Mouse (Mus musculus): ENCODE data around the gene Adprh. TPM values are rescaled to one million over a fixed set of nuclear protein-coding genes. Genes with fewer than 3 reads are reported as not detected.

The Adprh gene
- total RNA-seq, 2 experiments from 2014 or later: 61.6 to 63.2 TPM

DNA sequence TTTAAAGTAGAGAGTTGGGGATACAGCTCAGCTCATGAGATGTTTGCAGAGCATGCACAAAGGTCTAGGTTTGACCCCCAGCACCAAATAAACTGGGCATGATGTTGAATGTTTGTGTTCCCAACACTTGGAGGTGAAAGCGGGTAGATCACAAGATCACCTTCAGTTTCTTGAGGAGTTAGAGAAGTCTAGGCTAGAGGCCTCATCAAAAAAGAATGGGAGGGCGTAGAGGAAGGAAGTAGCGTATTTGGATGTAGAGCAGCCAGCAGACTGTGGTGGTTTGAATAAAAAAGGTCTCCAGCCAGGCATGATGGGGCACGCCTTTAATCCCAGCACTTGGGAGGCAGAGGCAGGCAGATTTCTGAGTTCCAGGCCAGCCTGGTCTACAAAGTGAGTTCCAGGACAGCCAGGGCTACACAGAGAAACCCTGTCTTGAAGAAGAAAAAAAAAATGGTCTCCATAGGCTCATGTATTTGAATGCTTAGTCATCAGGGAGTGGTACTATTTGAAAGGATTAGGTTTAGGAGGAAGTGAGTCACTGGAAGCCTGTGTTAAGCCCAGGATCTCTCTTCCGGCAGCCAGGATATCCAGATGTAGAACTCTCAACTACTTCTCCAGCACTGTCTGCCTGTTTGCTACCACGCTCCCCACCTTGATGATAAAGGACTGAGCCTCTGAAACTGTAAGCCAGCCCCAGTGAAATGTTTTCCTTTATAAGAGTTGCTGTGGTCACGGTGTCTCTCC, 8.6 kb downstream of the Adprh start:
- DNase-seq (ENCODE audit: low spot score in 2 of 2): no peak

DNA sequence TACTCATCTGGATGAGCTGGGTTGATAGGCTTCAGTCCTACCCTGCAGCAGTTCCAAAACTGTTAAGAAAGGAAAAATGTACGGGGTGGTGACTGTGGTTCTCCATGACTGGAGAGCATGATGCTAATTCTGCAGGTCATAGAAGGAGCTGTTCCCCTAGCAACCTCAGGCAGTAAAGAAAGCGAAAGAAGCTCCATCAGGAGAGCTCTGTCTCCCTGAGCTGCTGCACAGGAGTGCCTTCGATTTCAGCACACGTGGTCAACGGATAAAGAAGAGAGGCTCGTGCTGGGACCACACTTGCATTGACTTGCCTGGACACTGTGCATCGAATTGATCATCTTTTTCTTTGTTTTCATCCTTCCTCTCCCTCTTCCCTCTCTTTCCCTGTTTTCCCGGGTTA, 10.3 kb downstream of the Adprh start:
- DNase-seq (ENCODE audit: low spot score in 2 of 2): no peak

DNA sequence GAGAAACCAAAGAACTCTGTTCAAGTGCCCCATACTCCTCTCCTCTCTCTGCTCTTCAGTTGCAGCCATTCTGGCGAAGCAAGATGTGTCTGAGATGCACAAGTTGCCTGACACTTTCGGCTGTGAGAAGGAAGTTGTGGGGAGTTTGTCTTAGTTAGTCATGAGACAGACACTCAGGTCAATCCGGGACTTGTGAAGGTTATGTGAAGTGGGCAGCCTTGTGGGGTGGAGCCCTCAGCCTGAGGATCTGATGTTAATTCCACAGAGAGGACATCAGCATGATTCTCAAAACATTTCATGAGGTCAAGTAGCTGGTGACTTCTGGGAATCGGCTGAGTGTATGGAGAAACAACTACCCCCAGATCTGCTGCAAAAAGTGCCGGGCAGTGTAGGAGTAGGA, 10.9 kb downstream of the Adprh start:
- DNase-seq (ENCODE audit: low spot score in 2 of 2): no peak

DNA sequence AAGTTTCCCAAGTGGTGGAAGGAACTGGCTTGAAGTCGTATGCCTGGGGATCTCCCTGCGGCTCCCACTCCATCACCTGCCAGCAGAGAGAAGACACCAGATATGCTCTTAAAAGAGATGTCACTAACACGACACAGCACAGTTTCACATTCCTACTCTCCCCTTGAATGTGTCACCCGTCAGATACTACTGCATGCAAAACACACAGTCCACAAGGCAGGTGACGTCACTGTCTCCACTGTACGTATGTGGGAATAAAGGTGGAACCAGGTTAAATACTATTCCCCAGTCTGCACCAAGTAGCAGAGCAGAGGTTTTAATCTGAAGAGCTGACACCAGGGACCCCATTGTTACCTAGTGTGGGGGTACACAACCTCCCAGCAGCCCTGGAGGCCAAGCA, 12.1 kb downstream of the Adprh start:
- no peak for DNase-seq (ENCODE audit: low spot score in 2 of 2)

DNA sequence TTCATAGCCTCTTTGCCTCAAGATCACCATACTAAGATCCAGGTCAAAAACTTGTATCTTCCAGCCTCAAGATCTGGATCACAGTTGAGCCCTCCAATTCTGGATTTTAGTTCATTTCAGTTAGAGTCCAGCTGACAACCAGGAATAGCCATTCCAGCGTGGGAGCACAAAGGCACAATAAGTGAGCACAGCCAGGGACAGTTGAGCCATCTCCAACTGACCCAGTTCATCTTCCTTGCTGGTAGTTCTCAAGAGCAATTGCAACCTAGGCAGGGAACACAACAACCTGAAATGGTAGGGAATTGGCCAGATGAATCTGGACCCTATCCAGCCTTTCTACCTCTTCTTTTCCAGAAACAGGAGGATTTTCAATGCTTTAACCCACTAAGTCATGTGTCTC, 13.3 kb downstream of the Adprh start:
- DNase-seq (ENCODE audit: low spot score in 2 of 2): peak in 1 of 2 experiments; percentile 34

DNA sequence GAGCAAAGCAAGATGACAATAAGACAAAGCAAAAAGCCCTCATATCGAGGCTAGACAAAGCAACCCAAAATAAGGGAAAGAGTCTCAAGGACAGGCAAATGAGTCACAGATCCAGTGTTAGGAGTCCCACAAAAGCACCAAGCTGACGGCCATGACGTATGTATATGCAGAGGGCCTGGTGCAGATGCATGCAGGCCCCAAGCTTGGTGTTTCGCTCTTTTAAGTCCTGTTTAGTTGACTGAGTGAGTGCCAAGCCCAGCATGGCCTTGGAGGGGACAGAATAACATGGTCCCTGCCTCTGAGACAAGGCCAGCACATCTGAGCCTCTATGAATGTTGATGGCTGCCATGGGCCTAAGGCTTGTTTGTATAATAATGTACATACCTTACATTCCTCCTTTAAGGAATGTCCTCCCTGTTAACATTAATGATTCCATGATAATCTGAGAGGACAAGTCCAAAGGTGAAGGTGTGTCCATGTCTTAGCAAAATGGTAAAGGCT, 18.2 kb downstream of the Adprh start:
- DNase-seq (ENCODE audit: low spot score in 2 of 2): no peak

DNA sequence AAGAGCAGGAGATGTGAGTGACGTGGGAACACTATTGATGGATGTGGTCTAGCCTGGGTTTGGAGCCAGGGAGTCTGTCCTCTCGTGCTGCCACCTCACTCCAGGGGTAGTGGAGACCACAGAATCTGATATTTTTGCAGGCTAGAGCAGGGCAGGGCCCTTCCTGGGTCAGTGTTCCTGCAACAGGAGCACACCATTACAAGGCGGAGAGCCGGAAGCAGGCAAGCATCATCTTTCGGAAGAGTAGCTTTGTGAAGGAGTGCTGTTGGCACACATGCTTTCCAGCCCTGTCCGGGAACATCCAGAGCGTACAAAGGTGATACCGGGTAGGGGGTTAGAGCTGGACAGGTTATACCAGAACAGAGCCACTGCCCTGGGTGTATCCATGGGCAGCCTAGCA, 19.0 kb downstream of the Adprh start:
- no peak for DNase-seq (ENCODE audit: low spot score in 2 of 2)

DNA sequence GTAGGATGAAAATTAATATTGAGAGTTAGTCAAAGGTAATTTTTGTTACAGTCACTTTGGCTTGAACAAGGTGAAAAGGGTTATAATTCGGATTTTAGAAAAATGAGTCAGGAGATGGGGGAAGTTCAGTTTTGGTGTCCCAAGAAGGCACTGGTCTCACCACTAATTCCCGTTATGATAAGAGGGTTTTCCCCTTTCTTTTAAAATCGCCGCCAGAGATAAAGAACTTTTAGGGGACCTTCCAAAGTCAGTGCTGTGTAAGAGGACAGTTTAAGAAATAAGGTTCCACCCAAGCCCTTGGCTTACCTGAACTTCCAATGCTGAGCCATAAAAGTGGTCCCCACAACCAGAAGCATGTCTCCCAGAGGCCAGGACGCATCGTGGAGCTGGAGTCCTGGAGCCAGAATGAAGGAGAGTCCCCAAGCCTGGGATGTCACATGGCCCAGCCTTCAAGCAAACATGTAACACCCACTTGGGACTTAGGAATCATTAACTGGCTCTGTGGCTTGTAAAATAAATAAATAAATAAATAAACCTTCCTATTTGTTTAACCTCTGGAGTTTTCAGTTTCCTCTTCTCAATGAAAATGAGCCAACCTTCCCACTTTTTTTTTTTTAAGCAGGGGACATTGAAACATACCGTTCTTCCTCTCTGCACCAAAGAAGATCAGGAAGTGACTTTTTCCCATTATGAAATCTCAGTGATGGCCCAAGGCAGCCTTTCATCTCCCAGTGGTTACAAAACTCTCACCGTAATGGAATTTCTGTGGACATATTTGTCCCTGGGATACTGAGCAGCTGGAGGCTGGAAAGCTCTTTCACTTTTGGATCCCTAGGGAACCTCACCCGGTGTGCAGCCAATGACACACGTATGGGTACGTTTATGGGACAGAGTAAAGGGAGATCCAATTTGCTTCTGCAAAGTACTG, 19.7 kb downstream of the Adprh start, which contains the start of gene Pla1a:
Pla1a (minus strand) TSS at position 648 of the 928 bp plus-strand sequence.
- DNase-seq (ENCODE audit: low spot score in 2 of 2): no peak

DNA sequence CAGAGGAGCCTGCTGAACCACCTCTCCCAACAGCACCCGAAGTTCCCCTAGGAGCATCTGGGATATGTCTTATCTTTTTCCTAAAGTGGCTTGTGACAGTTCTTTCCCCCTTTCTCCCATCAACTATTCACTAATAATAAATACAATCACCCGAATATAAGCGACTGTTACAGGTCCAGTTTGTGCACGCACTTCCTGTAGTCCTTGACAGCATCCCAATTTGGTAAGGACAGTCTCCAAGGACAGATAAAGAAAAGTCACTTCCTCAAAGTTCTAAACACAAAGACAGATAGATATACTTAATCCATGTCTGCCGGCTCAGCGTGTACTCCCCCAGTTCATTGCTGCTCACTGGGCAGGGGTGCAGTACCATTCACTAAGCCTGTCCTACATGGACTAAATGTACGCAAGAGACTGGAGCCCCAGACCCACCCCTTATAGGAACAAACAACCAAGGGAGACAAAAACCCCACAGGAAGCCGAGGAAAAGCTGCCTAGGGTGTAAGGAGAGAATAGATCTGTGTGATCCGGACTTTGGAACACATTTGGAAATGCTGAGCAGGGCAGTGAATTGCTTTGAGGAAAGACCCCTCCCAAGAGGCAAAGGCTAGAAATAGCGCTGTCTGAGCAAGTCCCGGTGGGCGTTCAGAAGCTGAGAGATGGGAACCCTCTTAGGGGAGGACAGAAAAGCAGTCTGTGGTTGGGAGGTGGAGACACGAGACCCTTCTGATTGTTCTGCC, 20.9 kb downstream of the Adprh start:
- no peak for DNase-seq (ENCODE audit: low spot score in 2 of 2)

DNA sequence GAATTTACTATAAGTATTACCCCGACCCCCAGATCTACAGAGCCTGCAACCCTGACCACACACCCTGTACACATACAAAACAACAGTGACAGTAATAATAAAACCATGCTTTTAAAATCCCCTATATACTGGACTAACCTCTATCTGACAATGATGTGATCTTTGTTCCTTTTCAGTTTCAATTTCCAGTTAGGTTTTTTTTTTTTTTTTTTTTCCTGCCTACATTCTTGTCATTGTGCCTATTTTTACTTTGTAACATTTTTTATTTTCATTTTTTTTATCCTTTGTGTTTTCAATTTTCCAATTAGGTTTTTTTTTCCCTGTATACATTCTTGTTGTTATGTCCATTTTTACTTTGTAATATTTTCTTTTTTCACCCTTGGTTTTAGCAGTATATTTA, 26.7 kb downstream of the Adprh start:
- DNase-seq (ENCODE audit: low spot score in 2 of 2): no peak

DNA sequence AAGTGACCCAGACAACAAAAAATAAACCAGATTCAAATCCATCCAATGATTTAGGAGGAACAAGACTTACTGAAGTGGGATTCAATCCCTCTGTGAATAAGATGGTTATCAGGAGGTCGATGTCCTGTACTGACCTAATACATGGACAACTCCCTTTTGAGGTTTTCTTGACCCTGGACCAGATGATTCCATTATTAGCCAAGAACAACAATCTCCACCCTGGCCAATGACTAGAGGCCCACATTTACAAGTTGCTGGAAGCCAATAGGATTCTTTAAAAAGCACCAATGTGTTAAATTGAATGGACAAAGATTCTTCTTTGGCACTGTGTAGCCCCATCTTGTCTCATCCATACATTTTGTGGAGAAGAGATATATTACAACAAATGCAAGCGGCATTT, 27.1 kb downstream of the Adprh start:
- DNase-seq (ENCODE audit: low spot score in 2 of 2): no peak

DNA sequence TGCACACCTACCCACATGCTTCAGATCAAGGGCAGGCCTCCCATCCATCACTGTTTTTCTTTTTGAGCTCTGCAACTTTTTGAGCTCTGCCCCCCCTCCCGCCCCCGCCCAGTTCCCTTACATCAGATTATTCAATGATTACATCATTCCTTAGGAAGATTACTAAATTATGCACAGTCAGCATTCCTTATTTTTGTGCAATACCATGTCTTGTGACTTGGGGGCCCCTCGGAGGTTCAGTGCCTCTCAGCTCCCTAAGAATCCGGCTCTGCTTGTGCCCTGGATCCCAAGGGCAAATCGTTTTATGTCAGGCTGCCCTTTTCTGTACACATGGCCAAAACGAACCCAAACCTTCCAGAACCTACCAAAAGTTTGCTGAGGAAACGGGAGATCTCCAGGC, 37.5 kb downstream of the Adprh start:
- DNase-seq (ENCODE audit: low spot score in 2 of 2): no peak

DNA sequence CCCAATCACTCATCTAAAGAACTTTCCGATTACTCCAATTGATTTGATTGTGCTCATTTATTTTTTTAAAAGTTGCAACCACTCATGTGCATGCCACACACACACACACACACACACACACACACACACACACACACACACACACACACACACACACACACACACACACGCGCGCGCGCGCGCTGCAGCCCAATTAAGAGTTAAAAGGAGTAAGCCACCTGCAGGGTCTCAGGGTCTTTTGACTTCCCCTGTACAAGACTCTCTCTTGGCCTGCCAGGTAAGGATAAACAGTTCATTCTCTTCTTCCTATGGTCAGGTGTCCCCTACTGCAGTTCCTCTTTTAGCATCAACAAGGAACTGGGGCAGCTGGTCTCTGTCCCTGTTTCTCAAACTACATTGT, 44.1 kb downstream of the Adprh start:
- no peak for DNase-seq (ENCODE audit: low spot score in 2 of 2)

DNA sequence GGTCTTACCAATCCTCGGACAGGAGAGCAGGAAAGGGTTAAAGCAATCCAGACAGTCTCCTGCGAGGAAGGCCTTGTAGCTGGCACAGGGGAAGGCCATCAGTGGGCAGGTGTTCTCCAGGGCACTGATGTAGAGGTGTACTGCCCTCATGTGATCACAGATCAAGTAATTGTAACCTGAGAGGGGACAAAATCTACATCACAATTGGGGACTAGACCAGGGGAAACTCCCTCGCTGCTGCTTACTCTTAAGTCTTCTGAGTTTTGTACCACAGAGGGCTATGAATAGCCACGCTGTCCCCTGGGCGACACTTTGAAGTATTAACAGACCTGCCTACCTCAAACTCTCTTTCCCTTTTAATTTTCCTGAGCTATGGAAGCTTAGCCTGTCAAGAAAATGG, 44.9 kb downstream of the Adprh start:
- DNase-seq (ENCODE audit: low spot score in 2 of 2): no peak

DNA sequence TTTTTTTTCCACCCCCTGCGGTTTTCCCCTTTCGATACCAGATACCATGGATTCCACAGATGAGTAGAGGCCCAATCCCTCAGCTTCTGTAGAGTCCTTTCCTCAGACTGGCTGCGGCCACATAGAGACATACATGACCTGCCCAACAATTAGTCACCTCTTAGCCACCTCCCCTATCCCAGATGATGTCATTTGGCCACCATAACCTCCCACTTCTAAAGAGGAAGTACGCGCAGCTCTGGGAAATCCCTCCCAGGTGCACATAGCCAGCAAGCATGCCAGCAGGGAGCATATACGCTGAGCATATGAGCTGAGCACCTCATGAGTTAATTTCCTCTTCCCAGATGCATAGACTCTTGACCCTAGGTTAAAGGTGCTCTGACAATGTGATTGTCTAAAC, 45.8 kb downstream of the Adprh start:
- no peak for DNase-seq (ENCODE audit: low spot score in 2 of 2)

DNA sequence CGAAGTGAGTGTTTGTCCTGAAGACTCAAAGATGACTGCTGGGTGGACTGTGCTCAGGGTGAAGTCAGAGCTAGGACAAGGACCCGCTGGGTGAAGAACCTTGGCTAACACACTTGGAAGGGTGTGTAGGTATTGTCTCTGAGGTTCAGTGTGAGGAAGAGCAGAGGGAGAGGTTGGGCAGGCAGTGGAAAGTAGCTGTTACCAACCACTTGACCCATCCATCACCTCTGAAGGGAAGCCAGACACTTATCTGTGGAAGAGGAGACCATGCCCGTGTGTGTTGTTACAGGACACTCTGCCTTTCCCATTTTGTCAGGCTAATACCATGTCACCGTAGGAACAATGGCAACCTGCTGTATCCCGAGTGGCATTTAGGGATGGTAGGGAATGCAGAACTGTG, 46.2 kb downstream of the Adprh start:
- no peak for DNase-seq (ENCODE audit: low spot score in 2 of 2)

DNA sequence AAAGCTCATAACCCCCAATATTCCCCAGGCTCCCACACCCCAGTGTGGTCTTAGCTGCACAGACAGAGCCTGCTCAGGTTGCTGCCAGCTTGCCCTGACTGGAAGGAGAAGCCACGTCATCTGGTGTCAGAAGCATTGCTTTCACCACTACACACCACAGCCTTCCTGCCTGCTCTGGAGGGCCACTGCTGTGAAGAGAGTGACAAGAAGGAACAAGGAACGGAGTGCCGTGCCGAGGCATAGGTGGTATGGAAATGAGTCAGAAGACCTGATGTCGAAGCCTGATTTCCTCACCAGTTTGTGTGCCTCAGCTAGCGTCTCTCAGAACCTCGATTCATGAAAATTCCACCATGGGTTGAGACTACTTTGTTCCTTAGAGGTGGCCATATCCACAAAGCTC, 48.9 kb downstream of the Adprh start:
- no peak for DNase-seq (ENCODE audit: low spot score in 2 of 2)

DNA sequence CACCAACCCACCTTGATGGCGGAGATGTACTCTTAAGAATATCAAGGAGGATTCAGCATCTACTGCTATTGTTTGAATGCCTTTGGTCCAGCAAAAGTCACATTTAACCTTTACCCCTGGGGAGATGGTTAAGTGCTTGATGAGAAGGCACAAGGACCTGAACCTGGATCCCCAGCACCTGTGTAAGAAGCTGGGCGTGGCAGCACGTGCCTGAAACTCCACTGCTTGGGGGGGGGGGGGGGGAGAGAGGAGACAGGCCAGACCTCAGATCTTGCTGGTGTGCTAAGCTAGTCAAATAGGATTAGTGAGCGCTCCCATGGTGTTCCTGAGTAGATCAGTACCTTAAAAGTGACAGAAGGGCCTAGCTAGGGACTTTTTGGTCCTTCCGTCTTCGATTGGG, 51.0 kb downstream of the Adprh start:
- DNase-seq (ENCODE audit: low spot score in 2 of 2): no peak

DNA sequence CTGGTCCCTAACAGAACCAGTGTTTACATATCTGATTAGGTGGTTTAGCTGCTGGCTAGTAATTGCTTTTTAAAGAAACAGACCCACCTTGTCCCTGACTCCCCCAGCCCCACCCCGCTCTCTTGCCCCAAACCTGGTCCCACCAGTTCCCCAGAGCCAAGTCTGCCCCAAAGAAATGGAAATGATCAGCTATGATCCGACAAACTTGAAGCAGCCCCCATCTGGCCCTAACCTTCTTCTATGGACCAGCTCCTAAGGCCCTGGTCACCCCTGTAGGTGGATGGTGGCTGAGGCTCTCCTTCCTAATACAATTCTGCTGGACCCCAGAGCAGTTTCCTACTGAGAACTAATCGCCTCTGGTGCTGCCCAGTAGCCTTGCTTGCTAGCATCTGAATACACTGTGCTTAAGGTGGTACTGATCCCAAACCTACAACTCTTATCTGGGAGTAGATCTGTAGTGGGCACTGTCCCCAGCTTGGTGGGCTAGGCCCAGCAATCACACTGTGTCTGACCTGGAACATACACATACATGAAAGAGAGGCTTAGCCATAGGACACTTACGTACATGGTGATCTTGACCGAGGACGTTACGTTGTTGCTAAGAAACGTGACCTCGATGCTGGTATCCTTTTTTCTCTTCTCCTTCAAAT, 52.1 kb downstream of the Adprh start:
- no peak for DNase-seq (ENCODE audit: low spot score in 2 of 2)

DNA sequence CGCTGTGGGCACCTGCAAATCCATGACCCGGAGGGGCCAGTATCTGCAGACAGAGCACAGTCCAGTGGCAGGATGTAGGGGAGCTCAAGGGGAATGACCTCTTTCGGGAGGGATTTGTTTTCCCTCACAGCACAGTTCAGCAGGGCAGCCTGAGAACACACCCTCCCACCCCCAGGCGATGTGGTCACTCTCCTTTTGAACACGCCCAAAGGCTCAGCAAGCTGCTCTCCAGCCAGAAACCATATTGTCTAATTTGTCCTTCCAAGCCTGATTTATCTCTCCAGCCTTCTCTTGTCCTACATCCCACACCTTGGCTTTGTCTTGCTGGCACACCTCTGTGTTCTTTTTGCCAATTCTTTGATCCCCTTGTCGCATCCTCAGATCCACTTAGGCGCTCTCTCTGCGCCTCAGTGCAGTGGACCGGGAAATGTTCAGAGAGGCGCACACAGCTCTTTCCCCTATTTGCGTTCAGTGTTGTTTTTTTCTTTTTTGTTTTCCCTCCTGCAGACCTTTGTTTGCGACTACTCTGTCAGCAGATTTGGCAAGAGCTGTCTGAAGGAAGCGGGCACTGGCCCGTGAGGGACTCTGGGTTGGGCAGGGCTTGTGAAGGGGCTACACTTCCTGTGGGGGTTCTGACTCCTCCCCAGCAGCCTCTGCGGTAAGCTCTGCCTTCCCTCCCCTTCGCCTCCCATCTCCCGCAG, 52.8 kb downstream of the Adprh start:
- peak; percentile 12 to 20 for DNase-seq (ENCODE audit: low spot score in 2 of 2)

All from left cerebral cortex, adult 18-20 months (tissue).